Mouse (Mus musculus) cerebellum, adult 2 months (tissue): Measurements from ENCODE around the gene Arl5b. TPM values are rescaled to one million over a fixed set of nuclear protein-coding genes. Genes with fewer than 3 reads are reported as not detected.

ENCODE experiments used
- DNase-seq, 2 experiments: peaks; one replicate each; pipeline ENCODE4 v3.0.0; 2021
- H3K27ac ChIP-seq: fragments of 200-500 bp; 2 replicates; pipeline ENCODE4 v1.5.1; 2012; ENCODE audit warnings: low read length, control low read depth, inconsistent platforms; ENCODE audit not compliant: insufficient read depth
- H3K27me3 ChIP-seq: fragments of 200-500 bp; 2 replicates; pipeline ENCODE4 v1.6.1; 2012; ENCODE audit warnings: inconsistent platforms, mild to moderate bottlenecking, low read length, moderate library complexity; ENCODE audit not compliant: control insufficient read depth, insufficient read depth
- H3K4me1 ChIP-seq: fragments of 200-500 bp; 2 replicates; pipeline ENCODE4 v1.6.1; 2011; ENCODE audit warnings: low read length; ENCODE audit not compliant: control insufficient read depth, insufficient read depth
- H3K4me3 ChIP-seq: fragments of 200-500 bp; replicated peaks from 2 replicates; pipeline ENCODE3; 2011; ENCODE audit warnings: mild to moderate bottlenecking, low read depth, low read length, control low read depth; ENCODE audit not compliant: insufficient read depth
- CTCF ChIP-seq: fragments of 200-500 bp; IDR thresholded peaks from 2 replicates; pipeline ENCODE4 v1.5.1; 2011; ENCODE audit warnings: low read depth, mild to moderate bottlenecking, control low read depth, low read length, moderate library complexity, borderline replicate concordance; ENCODE audit not compliant: insufficient read depth
- POLR2A ChIP-seq: fragments of 200-500 bp; IDR thresholded peaks from 2 replicates; pipeline ENCODE4 v1.6.1; 2011; ENCODE audit warnings: low read length, control low read depth, borderline replicate concordance; ENCODE audit not compliant: insufficient read depth
- WGBS: fragments of 180-500 bp; shearing (Covaris S2); methylation state at CpG from one replicate; pipeline ENCODE4 v1.1.7; 2018; 5-methylcytosine and 5-hydroxymethylcytosine counted together
- polyA plus RNA-seq: library from polyadenylated mRNA; depleted of rRNA; stranded (reverse); fragments of >200 nt; gene quantifications from 2 replicates; pipeline ENCODE4 v1.2.3, GENCODE M21; 2012; rRNA removed

Gene Arl5b
- polyA plus RNA-seq, 1 experiment, result 23.3 TPM

DNA sequence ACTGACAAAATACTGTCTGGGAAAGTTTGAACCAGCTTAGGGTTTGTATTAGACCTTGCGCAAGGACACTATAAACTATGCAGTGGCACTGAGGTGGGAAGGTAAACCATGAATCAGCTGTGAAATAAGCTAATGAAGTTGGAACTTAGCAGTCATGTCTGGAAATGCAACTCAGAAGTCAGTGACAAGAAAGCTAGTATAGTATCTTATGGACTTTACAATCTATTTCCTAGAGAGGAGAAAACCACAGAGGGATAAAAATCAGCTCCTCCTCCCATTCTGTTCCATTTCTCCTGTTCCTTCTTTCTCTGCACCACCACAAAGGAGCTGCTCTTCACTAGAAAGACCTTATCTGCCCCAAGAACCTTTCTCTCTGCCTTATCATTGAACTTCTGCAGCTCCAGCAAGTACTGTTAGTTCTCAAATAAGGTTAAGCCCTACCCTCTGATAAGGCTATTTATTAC lies 72.1 kb downstream of the Arl5b start:
- no peak overlapping the region for H3K27ac ChIP-seq
- no peak for DNase-seq
- WGBS, result 98% methylated on average over 1 of the region's 1 CpGs
- no peaks in the 10 kb centered on the region for H3K27me3 ChIP-seq
- TF ChIP-seq POLR2A, result no peak
- no peak for TF ChIP-seq CTCF
- H3K4me3 ChIP-seq, result no peak overlapping the region
- no peaks in the 10 kb centered on the region for H3K4me1 ChIP-seq

Other genes with a start within 250 kb of the Arl5b start
- gene Nsun6, start 5.7 kb downstream of the Arl5b start, polyA plus RNA-seq, result 4.6 and 4.9 TPM in 2 replicates